Mouse (Mus musculus): ENCODE data around the gene A1bg.

The A1bg gene

DNA sequence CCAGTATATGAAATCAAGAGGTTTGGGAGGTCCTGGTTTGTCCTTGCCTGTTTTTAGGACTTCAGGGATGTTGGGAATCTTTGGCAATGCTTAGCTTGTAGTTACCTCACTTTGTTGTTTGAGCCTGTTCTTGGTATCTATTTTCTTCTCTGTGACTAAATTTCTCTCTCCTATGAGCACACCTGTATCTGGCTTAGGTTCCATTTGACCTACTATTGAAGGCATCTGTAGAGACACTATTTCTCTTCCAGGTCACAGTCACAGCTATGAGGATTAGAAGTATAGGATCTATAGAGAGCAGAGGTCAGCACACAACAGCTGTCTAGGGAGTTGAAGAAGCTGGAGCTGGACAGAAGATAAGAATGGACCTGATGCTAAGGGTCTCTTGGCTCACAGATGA, at the start of gene A1bg:
Gene A1bg (minus strand): TSS at position 101 of the 400 bp plus-strand sequence.
- DNase-seq (ENCODE audit: low spot score in 2 of 2): no peak

GRCm38 (mm10) chr15:60968549-60968861, 45.7 kb upstream of the A1bg start:
- DNase-seq (ENCODE audit: low spot score in 2 of 2): no peak

DNA sequence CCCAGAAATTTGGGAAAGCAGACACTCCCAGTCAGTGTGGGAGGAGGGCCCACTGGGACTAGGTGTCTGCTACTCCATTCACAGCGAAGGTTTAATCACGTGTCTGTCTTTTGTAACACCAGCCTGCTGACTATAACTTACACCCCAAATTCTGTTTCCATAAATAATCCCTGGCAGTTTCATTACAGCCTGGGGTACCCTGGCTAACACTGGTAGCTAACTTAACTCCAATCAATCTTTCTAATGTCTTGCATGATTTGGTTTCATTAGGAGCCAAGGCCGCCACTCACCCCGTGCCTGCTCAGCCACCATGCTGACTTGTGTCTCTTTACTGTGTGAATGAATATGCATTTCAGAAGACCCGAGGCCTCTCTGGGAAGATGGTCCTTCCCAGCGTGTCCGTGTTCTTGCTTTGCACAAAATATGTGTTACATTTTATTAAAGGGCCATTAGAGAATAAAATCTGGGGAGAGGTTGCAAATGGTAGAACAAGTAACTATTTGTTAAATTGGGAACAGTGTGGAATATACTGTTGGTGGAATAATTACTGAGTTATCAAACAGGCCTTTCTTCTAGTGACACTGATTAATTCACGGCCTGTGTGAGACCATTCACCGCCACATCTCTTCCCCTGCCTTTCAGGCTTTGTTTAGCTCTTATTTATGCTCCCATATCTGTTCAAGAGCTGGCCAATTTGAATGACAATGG, 45.2 kb upstream of the A1bg start:
- DNase-seq (ENCODE audit: low spot score in 2 of 2): peak in 1 of 2 experiments; percentile 3

DNA sequence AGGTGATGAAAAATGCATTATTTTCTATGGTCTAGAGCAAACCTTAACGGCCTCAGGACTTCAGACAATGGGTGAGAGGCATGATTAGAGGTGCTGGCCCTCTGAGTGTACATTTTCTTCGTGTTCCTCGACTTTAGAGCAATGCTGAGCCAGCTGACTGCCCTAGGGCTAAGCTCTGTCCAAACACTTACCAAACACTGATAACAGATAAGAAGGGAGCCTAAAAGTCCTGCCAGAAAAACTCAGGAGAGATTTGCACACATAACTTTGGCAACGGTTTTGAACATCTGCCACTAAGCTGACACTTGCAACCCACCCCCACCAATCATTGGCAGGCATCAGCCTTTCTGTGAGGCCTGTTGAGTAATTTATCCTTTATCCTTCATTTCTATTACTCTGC, 2.9 kb upstream of the A1bg start:
- DNase-seq (ENCODE audit: low spot score in 2 of 2): peak in 1 of 2 experiments; percentile 9

GRCm38 (mm10) chr15:60903763-60904697, 18.8 kb downstream of the A1bg start:
- DNase-seq (ENCODE audit: low spot score in 2 of 2): peak in 1 of 2 experiments; percentile 23

DNA sequence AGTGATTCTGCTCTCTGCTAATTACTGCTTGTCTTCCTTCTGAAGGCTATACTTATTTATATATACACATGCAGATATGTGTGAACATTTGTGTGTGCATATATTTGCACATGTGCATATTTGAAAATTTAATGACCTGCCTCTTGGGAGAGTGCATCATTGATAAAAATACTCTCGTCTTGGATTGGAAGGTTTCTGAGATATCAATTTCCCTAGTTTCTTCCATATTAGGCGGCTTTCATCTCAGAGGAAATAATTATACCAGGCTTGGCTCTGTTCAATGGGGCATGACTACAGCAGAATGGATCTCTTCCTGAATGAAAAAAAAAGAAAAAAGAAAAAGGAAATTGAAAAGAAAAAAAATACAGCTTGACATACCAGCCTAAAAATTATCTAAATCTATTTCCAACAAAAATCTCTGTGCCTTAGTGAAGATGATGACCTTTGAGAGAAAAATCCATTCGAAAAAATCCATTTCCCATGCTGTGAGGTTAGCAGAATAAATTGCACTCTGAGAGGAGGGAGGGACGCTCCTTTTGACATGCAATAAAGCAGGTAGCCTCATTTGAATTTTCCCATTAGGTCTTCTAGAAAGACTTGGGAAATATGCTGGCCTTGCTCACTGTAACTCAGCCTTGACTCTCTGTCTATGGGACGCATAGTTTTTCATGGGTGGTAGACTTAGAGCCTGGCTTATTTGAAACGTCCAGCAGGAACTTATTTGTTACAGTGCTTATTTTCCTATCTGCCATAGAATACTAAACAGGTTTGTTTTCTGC, 24.4 kb downstream of the A1bg start:
- DNase-seq (ENCODE audit: low spot score in 2 of 2): no peak

DNA sequence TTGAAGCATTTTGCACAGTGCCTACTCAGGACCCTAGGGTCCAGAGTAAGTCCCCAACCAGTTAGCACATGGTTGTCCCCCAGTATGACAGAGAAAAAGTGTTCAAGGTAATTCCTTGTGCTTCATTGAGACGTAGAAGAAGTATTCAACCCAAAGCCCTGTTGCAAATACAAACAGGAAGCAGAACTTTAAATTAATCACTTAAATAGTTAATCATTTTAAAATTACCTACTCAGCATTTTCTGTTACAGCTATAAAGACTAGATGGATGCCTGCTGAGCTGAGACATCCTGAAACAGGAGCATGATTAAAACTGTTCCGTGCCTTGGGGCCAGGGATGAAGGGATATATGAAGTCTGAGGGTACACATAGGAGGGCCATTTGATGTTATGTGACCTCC, 26.8 kb downstream of the A1bg start:
- no peak for DNase-seq (ENCODE audit: low spot score in 2 of 2)

DNA sequence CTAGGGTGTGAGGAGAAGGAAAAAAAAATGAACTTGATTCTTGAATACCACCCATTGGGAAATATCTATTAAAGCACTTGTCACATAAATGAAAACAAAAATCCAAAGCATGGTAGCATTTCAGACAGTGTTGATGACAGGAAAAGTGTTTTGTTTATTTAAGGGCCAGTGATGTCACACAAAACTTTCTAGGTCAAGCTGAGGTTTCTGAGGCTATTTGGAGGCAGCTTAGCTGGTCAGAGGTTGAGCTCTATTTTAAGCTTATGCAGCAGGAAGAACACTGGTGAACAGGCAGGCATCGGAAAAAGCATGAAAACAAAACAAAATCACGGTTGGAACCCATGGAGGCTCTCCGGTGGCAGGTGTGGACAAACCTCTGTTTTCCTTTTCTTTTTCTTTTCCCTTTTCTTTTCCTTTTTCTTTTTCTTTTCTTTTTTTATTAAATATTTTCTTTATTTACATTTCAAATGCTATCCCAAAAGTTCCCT, 29.8 kb downstream of the A1bg start:
- no peak for DNase-seq (ENCODE audit: low spot score in 2 of 2)

DNA sequence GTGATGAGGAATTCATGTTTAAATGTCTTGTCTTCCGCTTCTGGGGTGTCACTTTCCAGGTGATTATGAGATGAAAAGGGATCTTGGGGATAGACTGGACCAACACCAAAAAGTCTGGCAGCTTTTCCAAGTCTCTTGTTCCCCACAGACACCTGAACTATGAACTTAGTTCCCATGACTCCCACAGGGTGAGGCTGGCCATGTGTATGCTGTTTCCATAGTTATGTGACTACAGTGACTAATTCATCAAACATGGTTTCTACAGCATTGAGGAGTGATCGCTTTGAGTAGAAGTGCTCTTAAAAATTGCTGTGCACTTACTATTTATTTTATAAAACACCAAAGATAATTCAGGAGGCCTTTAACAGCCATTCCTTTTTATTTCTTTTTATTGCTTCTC, 34.1 kb downstream of the A1bg start:
- no peak for DNase-seq (ENCODE audit: low spot score in 2 of 2)

DNA sequence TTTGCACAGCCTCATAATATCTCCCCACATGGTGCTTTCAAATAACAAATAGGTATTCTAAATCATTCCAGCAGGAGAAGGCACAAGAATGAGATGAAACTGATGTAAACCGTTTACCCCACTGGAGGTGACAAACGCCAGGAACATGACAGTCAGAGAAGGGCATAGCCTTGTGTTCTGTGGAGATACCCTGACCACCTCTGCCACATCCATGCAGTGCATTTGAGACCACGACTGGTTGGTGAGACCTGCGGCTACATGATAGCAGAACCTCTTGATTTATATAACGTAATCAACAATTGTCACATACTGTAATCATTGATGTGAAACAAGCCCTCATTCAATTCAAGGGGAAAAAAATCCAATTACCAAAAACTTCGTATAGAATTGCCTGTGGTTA, 47.1 kb downstream of the A1bg start:
- no peak for DNase-seq (ENCODE audit: low spot score in 2 of 2)

DNA sequence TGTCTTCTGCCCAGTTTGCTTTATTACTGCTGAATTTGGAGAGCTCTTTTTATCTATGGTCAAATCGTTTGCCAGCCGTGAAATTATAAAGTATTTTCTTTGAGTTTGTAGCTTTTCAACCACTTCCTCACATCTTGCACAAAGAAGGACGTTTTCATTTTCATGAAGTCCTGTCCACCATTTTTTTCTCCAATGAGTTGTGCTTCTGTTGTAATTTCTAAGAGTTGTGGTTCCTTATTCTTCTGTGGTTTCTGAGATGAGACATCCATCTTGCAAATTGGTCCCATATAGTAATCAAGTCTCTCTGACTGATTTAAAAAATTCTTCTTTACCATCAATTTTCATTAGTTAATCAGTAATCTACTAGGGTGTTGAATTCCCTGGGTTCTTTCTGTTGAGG, 60.4 kb downstream of the A1bg start:
- DNase-seq (ENCODE audit: low spot score in 2 of 2): no peak

DNA sequence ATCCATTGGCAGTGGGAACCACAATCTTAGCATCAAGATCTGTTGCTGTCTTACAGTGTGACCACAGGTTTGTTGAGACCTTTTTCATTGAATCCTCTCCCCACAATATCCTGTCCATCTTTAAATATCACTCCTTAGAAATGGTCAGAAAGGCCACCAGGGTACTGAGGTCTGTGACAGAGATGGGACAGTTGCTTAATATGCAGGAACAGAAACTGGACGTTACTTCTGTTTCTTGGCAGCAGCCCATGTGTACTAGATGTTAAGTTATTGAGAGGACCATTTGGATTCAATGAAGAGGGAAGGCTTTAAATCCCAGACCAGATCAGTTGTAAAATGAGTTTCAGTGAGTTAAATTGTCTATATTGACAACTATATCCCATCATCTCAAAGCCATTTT, 67.7 kb downstream of the A1bg start:
- DNase-seq (ENCODE audit: low spot score in 2 of 2): no peak

DNA sequence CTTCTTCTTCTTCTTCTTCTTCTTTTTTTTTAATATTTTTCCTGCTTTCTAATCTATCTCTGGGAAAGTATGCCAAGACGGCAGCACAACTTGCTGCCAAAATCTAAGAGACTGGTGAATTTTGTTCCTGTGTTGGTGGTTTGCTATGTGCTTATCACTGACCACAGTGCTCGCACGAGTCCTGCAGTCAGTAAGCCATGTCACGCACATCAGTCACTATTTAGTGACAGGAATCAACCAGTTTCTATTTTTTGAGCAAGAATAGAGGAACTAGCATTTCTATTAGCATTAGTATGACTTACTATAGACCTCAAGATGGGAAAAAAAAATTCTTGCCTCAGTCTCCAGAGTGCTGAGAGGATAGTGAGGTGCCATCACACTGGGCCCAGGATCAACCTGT, 68.7 kb downstream of the A1bg start:
- no peak for DNase-seq (ENCODE audit: low spot score in 2 of 2)

GRCm38 (mm10) chr15:60853231-60853999, 69.4 kb downstream of the A1bg start, which contains the start of gene Fam84b:
Gene Fam84b (minus strand): TSS chr15:60853778.
- peak; percentile 3 to 26 for DNase-seq (ENCODE audit: low spot score in 2 of 2)

DNA sequence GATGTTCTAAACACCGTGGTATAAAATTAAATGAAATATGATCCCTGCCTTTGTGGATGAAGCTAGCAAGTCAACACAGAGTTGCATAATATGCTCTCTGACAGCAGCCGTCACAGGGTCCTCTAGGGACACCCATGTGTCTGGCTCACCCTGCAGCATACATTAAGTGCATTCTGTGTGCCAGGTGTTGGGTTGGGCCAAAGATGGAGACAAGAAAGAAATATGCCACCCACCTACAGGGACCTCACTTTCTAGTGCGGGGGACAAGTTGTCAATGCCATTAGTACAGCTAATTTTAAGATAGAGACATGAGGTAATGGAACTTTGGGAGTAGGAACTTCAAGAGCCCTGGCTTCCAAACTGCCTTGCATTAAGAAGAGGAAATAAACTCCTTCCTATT, 74.2 kb downstream of the A1bg start:
- no peak for DNase-seq (ENCODE audit: low spot score in 2 of 2)

All from urinary bladder, postnatal 36 days (tissue).